Mouse (Mus musculus) C2C12 (cell line): ENCODE data around the gene Auts2. TPM values are rescaled to one million over a fixed set of nuclear protein-coding genes. Genes with fewer than 3 reads are reported as not detected.

Experiments used
- H3K27me3 ChIP-seq: one replicate; pipeline ENCODE4 v1.6.1; 2011; ENCODE audit not compliant: control insufficient read depth, insufficient read depth, insufficient read length
- H3K36me3 ChIP-seq: one replicate; pipeline ENCODE4 v1.6.1; 2011; ENCODE audit not compliant: control insufficient read depth, insufficient read depth
- H3K4me3 ChIP-seq: one replicate; pipeline ENCODE4 v1.5.1; 2011; ENCODE audit warnings: mild to moderate bottlenecking, control low read depth; ENCODE audit not compliant: poor library complexity, insufficient read depth, severe bottlenecking
- H3K79me2 ChIP-seq: one replicate; pipeline ENCODE4 v1.6.1; 2011; ENCODE audit not compliant: control insufficient read depth, insufficient read depth
- H3K79me3 ChIP-seq: one replicate; pipeline ENCODE4 v1.6.1; 2011; ENCODE audit warnings: low read depth, control low read depth
- H3ac ChIP-seq: one replicate; pipeline ENCODE3; 2011; ENCODE audit warnings: low read depth; ENCODE audit not compliant: control insufficient read depth, insufficient read length
- CEBPB ChIP-seq: IDR thresholded peaks from one replicate; pipeline ENCODE4 v1.6.1; 2011; ENCODE audit warnings: low read depth, mild to moderate bottlenecking, control low read depth, moderate library complexity
- CTCF ChIP-seq: IDR thresholded peaks from one replicate; pipeline ENCODE4 v1.5.1; 2011; ENCODE audit not compliant: control insufficient read depth, insufficient read depth, insufficient read length
- FOSL1 ChIP-seq: IDR thresholded peaks from one replicate; pipeline ENCODE4 v1.8.0; 2011; ENCODE audit warnings: mild to moderate bottlenecking, low read length; ENCODE audit not compliant: poor library complexity, insufficient read depth, severe bottlenecking
- MAX ChIP-seq: IDR thresholded peaks from one replicate; pipeline ENCODE4 v1.6.1; 2011; ENCODE audit warnings: mild to moderate bottlenecking, control low read depth
- MYOD1 ChIP-seq: IDR thresholded peaks from one replicate; pipeline ENCODE4 v1.6.1; 2011; ENCODE audit warnings: low read depth; ENCODE audit not compliant: control insufficient read depth, insufficient read length
- MYOG ChIP-seq: IDR thresholded peaks from one replicate; pipeline ENCODE4 v1.6.1; 2011; ENCODE audit not compliant: control insufficient read depth, insufficient read length; ENCODE audit errors: extremely low read depth
- USF1 ChIP-seq: IDR thresholded peaks from one replicate; pipeline ENCODE4 v1.6.1; 2011; ENCODE audit warnings: low read depth, mild to moderate bottlenecking, control low read depth, moderate library complexity
- polyA plus RNA-seq: library from polyadenylated mRNA; unstranded; fragments of >200 nt; fragmentation: generic; extraction: Trizol; gene quantifications from one replicate; pipeline ENCODE4 v1.2.1, GENCODE M21; 2012; ENCODE audit warnings: missing spikeins

Auts2 gene
- polyA plus RNA-seq, 1 experiment: 8.4 TPM

DNA sequence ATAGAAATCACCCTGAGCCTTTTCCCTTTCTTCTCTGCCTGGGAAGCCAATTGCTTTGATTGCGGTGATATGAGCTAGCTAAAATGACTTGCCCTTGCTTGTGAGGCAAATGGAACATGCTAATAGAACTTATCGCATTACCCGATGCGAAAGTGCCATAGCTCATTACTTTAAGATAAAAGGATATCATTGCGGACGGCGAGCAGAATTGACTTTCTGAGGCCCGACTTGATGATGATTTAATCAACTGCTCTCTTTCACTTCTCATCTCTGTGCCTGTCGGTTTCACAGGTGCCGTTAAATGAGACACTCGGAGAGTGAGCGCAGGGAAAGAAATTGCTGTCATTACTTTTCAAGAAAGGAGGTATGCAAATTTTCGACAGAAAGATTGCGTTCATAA is 762.1 kb downstream of the Auts2 start:
- Histone ChIP-seq H3K36me3 (no peaks in the 10 kb centered on the region), H3K79me3 (no peaks in the 10 kb centered on the region), H3ac (no peak overlapping the region), H3K27me3 (no peaks in the 10 kb centered on the region), H3K79me2 (no peaks in the 10 kb centered on the region), H3K4me3 (no peak overlapping the region)
- TF ChIP-seq MYOG (no peak), USF1 (no peak), CTCF (no peak), MYOD1 (no peak), CEBPB (no peak), MAX (no peak), FOSL1 (no peak)

DNA sequence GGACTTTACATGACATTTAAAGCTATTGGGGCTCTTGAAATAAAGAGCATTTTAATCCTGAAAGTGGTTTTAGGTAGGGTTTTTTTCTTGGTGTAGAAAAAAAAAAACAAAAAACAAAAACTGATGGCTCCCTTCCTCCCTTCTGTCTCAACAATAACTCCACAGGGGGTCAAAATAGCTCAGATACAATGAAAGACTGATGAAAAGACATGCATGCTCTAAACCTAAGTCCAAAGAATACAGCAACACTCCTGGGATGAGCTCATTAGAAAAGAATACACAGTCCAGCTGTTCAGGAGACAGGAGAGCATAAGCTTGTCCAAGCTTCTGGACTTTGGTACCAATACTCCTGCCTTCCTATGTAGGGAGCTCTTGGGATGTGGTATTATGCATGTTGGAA is 764.0 kb downstream of the Auts2 start:
- Histone ChIP-seq H3ac (no peak overlapping the region), H3K79me3 (no peaks in the 10 kb centered on the region), H3K4me3 (no peak overlapping the region), H3K27me3 (no peaks in the 10 kb centered on the region), H3K36me3 (no peaks in the 10 kb centered on the region), H3K79me2 (no peaks in the 10 kb centered on the region)
- TF ChIP-seq MYOG (no peak), CEBPB (no peak), USF1 (no peak), FOSL1 (no peak), MYOD1 (no peak), CTCF (no peak), MAX (no peak)

DNA sequence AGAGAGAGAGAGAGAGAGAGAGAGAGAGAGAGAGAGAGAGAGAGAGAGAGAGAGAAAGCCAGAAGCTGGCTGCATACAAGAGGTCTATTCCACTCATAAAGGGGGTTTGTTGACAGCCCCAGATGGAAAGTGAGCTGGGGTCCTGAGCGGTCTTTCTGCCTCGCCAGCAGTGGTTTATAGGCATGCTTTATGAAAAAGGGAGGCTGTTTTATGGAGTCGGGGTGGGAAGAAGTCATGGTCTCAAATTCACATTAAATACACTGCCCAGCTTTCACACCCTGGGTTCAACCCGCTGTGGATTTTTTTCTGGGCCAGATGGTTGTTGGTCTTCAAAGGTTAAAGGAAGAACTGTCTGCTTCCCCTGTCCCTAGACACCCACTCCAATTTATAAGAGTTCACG is 767.5 kb downstream of the Auts2 start:
- H3K27me3 ChIP-seq: no peaks in the 10 kb centered on the region
- no peaks in the 10 kb centered on the region for H3K36me3 ChIP-seq
- no peak overlapping the region for H3K4me3 ChIP-seq
- H3K79me3 ChIP-seq: no peaks in the 10 kb centered on the region
- H3ac ChIP-seq: no peak overlapping the region
- TF ChIP-seq CEBPB (no peak), MYOG (no peak), MAX (no peak)
- no peaks in the 10 kb centered on the region for H3K79me2 ChIP-seq

DNA sequence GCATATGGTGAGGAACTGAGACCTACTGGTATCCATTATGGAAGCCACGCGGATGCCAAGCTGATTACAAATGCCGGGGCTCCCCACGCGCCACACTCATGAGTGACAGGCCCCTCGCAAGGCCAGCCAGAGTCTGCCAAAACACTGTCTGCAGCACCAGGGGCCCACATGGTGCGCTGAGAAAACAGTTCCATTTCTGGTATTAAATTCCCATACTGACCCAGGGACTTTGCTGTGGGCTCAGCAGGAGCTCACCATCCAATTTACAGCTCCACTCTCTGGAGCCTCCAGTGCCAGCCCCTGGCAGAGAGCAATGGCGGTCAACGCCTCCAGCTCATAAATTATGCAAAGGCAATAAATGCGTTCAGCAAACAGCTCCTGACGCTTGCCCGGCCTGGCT is 767.9 kb downstream of the Auts2 start:
- Histone ChIP-seq H3ac (no peak overlapping the region), H3K4me3 (no peak overlapping the region), H3K36me3 (no peaks in the 10 kb centered on the region), H3K27me3 (no peaks in the 10 kb centered on the region), H3K79me2 (no peaks in the 10 kb centered on the region), H3K79me3 (no peaks in the 10 kb centered on the region)
- TF ChIP-seq MYOG (no peak), CEBPB (no peak), MAX (no peak), CTCF (no peak), USF1 (no peak)

DNA sequence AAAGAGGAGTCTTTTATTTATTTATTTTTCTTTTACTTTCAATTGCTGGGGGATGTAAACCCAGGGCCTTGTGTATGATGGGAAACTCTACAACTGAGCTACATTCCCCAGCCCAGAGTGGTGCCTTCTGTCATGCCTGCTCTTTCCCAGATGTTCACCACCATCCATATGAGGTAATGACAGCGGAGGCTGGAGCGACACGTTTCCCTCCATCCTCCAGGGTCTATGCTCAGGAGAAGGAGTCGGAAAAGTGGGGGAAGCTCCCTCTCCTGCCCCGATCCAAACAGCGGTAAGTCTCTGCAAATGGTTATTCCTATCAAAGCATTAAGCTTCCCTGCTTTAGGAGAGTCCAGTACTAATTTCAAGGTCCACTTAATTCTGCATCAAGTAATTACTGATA is 768.4 kb downstream of the Auts2 start:
- Histone ChIP-seq H3K79me3 (no peaks in the 10 kb centered on the region), H3K79me2 (no peaks in the 10 kb centered on the region), H3ac (no peak overlapping the region), H3K4me3 (no peak overlapping the region), H3K27me3 (no peaks in the 10 kb centered on the region), H3K36me3 (no peaks in the 10 kb centered on the region)
- no peak for TF ChIP-seq CTCF
- TF ChIP-seq MAX: no peak
- TF ChIP-seq MYOD1: no peak
- no peak for TF ChIP-seq CEBPB
- TF ChIP-seq MYOG: no peak
- no peak for TF ChIP-seq USF1
- TF ChIP-seq FOSL1: no peak

DNA sequence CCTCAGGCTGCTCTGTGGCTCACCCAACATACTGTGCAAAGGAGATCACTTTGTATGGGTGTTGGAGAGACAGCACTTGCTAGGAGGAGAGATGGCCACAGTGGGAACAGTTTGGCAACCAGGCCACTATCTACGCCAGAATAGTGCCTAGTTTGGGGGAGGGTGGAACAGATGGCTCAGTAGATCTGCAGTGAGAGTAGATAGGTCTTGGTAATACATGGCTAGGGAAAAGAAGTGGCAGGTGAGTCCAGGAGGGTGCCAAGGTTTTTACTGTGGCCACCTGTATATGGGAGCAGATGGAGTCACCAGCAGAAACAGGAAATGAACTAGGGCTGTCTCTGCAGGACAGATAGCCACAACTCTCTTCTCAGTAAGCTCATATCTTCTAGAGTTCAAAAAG is 770.5 kb downstream of the Auts2 start:
- Histone ChIP-seq H3K4me3 (no peak overlapping the region), H3K79me3 (no peaks in the 10 kb centered on the region), H3ac (no peak overlapping the region), H3K36me3 (no peaks in the 10 kb centered on the region), H3K79me2 (no peaks in the 10 kb centered on the region), H3K27me3 (no peaks in the 10 kb centered on the region)
- TF ChIP-seq CEBPB (no peak), FOSL1 (no peak), MAX (no peak), MYOD1 (no peak), CTCF (no peak), MYOG (no peak), USF1 (no peak)
